Mouse (Mus musculus) lung, adult 2 months (tissue): Measurements from ENCODE around the gene Dynlt1a. TPM values are rescaled to one million over a fixed set of nuclear protein-coding genes. Genes with fewer than 3 reads are reported as not detected.
"Not testable (repeated sequence)": the region's sequence is repeated elsewhere in the genome, so short reads cannot be mapped to it uniquely, and the experiment has no call there.

Source experiments
- DNase-seq: peaks from one replicate; pipeline ENCODE4 v3.0.0; 2022
- H3K4me1 ChIP-seq: fragments of 200-500 bp; 2 replicates; pipeline ENCODE4 v1.6.1; 2011; ENCODE audit warnings: low read length; ENCODE audit not compliant: control insufficient read depth, insufficient read depth
- H3K4me3 ChIP-seq: fragments of 200-500 bp; replicated peaks from 2 replicates; pipeline ENCODE3; 2011; ENCODE audit warnings: low read depth, mild to moderate bottlenecking, control low read depth, low read length; ENCODE audit errors: extremely low read depth
- WGBS: fragments of 180-500 bp; shearing (Covaris S2); methylation state at CpG from one replicate; pipeline ENCODE4 v1.1.7; 2018; 5-methylcytosine and 5-hydroxymethylcytosine counted together
- polyA plus RNA-seq: library from polyadenylated mRNA; depleted of rRNA; stranded (reverse); fragments of >200 nt; gene quantifications from 2 replicates; pipeline ENCODE4 v1.2.3, GENCODE M21; 2012; rRNA removed

Dynlt1a gene
- polyA plus RNA-seq, 1 experiment: 3.0 TPM

- WGBS: 5% methylated on average over 13 of the region's 20 CpGs
- H3K4me3 ChIP-seq, DNase-seq, H3K4me1 ChIP-seq: not testable (repeated sequence)
Observed at GRCm38 (mm10) chr17:6257070-6257456, 60.2 kb downstream of the Dynlt1a start.

DNA sequence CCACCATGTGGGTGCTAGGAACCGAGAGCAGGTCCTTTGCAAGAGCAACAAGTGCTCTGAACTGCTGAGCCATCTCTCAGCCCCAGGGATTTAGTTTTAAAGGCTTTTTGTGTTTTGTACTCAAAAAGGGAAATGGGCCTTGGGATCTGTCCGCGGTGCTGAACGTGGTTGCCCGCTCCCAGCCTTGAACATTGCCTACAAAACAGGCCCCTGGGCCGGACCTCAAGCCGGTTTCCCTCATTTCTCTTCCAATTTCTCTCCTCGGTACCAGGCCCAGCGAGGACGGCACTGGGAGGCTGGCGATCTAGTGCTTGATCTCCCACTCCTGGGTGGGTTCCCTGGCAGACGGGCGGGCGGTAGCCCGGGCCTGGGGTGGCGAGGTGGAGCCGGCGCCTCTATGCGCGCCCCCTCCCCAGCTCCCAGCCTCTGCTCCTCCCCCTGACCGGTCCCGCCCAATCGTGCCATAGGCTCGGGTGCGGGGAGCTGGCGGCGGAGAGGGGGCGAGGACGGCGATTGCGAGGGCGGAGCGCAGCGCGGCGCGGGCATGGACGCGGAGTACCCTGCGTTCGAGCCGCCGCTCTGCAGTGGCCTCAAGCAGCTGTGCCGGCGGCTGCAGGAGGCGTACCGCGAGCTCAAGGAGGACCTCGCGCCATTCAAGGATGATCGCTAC, 60.8 kb downstream of the Dynlt1a start, which contains the start of gene Tmem181a:
Gene Tmem181a (plus strand): TSS at position 461 of the 670 bp plus-strand sequence.
- DNase-seq, H3K4me3 ChIP-seq, H3K4me1 ChIP-seq: not testable (repeated sequence)
- WGBS: under 1% methylated on average over 17 of the region's 51 CpGs

Other genes with a start within 250 kb of the Dynlt1a start
- 3.2 and 5.5 TPM in 2 replicates for gene Serac1, start 237.8 kb downstream of the Dynlt1a start, polyA plus RNA-seq
- 11.4 and 17.3 TPM in 2 replicates for gene Gtf2h5, start 237.7 kb downstream of the Dynlt1a start, polyA plus RNA-seq
- gene Tulp4, start 211.1 kb downstream of the Dynlt1a start, polyA plus RNA-seq: 67.0 and 70.0 TPM in 2 replicates
- gene Tmem181a, start 60.6 kb downstream of the Dynlt1a start, polyA plus RNA-seq: 17.0 and 19.1 TPM in 2 replicates
- 163 and 247 TPM in 2 replicates for gene Dynlt1b, start 112.6 kb upstream of the Dynlt1a start, polyA plus RNA-seq